Mouse (Mus musculus): ENCODE results near the gene Dennd5b. TPM values are rescaled to one million over a fixed set of nuclear protein-coding genes. Genes with fewer than 3 reads are reported as not detected.

Dennd5b gene
- polyA plus RNA-seq, 1 experiment from 2014 or later = 19.1 TPM

Other genes starting within 250 kb of the Dennd5b start
- 19.1 and 21.4 TPM in 2 replicates for gene Caprin2, start 205.4 kb downstream of the Dennd5b start, polyA plus RNA-seq (2016; fragmentation: Nextera tagmentation; extraction: Ambion mirVana)
- 164 and 166 TPM in 2 replicates for gene Sinhcaf, start 155.2 kb downstream of the Dennd5b start, polyA plus RNA-seq (2016; fragmentation: Nextera tagmentation; extraction: Ambion mirVana)
- not detected in 2 replicates for gene Gm10203, start 28.5 kb upstream of the Dennd5b start, polyA plus RNA-seq (2016; fragmentation: Nextera tagmentation; extraction: Ambion mirVana)
- 8.5 and 8.8 TPM in 2 replicates for gene Etfbkmt, start 38.2 kb upstream of the Dennd5b start, polyA plus RNA-seq (2016; fragmentation: Nextera tagmentation; extraction: Ambion mirVana)
- gene Amn1, start 87.0 kb upstream of the Dennd5b start, polyA plus RNA-seq (2016; fragmentation: Nextera tagmentation; extraction: Ambion mirVana) = 79.8 and 82.9 TPM in 2 replicates
- 36.9 and 50.1 TPM in 2 replicates for gene Resf1, start 207.7 kb upstream of the Dennd5b start, polyA plus RNA-seq (2016; fragmentation: Nextera tagmentation; extraction: Ambion mirVana)

Data from hindbrain, embryonic 12.5 days (tissue).